Mouse (Mus musculus) embryo, embryonic 10.5 days (tissue): ENCODE results near the gene Slc37a1.

Source experiments
- DNase-seq: peaks from one replicate; pipeline ENCODE4 v3.0.0-alpha.2; 2015; ENCODE audit warnings: low spot score

Slc37a1 gene

DNA sequence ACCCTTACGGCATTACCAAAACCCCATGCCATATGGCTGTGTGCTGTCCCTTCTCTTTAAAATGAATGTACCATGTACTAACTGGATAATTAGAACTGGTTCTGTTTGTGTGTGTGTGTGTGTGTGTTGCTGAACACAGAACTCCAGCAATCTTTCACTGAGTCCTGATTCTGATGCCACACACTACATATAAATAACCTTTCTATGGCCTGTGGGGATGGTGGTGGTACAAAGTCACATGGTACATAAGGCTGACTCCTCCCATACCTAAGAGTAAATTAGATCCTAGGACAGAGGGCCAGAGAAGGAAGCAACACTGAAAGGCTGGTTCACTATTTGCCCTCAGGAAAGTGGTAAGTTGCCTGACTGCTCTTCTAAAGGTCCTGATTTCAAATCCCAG, at the start of gene Slc37a1:
TSS of gene Slc37a1 (plus strand) at position 301 of the 400 bp plus-strand sequence.
- no peak for DNase-seq

DNA sequence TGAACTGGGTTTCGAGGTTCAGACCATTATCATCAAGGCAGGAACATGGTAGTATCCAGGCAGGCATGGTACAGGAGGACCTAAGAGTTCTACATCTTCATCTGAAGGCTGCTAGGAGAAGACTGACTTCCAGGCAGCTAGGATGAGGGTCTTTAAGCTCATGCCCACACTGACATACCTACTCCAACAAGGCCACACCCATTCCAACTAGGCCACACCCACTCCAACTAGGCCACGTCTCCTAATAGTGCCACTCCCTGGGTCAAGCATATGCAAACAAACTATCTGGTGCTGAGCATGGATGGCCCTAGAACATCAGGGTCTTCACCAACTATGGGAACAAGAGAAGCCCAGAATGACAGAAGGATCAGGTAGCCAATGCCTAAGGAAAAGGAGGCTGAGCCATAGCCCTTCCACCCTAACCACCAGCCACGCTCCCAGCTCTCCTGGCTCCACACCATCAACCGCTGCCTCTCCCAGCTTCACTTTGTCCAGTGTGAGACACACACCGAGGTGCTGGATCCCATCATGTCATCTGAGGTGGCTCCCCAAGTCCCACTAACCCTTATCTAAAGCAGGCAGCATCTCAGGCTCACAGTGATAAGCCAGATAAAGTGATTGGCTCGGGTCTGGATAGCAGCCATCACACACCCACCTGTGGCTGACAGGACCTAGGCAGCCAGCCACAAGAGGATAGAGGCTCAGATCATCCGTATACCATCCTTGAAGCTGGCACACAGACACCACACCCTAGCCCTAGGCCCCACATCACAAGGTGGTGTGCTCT, 48.2 kb upstream of the Slc37a1 start:
- DNase-seq = no peak

DNA sequence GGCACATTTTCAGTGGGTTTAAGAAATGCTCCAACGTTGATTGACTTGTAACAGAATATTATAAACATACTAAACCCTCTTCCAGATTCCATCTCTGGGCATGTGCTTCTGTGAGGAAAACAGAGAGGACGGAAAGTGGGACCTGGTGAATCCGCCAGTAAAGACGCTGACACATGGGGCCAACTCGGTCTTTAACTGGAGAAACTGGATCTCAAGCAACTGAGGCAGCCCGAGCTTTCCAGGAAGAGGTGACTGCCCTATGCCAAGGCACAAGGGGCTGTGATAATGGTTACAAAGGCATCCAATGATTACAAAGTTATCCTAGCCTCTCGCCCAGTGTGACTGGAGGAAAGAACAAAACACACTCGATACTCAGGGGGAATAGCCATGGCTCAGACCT, 45.4 kb upstream of the Slc37a1 start:
- no peak for DNase-seq

DNA sequence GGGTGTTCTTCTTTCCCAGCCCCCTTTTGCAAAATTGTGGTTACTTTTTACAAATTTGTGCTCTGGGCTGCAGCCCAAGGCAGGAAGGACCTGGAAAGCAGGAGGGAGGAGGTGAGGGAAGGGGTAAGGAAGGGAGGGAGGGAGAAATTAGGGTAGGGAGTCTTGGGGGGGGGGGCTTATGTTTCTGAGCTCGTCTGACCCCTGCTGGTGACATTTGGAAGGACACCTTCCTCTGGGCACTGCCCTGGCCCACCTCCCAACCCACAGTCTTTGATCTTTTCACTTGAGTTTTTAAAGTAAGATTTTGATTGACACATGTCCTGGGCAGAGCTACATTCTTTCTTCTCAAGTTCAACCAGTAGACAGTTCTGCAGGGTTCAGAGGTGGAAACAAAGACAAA, 43.8 kb upstream of the Slc37a1 start:
- no peak for DNase-seq

- DNase-seq = no peak
These were observed 41.3 kb upstream of the Slc37a1 start for GRCm38 (mm10) chr17:31245321-31245720.

DNA sequence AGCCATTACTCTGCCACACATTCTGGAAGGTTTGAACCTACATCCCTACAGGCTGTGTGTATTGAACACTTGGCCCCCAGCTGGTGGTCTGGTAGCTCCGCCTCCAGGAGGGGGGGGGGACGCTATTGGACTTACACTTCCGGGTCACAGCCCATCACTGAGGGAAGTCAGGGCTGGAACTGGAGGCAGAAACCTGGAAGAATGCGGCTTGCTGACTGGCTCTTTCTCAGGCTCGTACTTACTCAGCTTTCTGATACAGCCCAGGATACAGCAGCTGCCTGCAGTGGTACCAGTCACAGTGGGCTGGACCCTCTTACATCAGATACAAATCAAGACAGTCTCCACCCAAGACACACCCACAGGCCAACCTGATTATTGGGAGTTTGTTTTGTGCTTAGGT, 39.4 kb upstream of the Slc37a1 start:
- no peak for DNase-seq

- no peak for DNase-seq
These were observed 32.6 kb upstream of the Slc37a1 start for GRCm38 (mm10) chr17:31253951-31254350.

DNA sequence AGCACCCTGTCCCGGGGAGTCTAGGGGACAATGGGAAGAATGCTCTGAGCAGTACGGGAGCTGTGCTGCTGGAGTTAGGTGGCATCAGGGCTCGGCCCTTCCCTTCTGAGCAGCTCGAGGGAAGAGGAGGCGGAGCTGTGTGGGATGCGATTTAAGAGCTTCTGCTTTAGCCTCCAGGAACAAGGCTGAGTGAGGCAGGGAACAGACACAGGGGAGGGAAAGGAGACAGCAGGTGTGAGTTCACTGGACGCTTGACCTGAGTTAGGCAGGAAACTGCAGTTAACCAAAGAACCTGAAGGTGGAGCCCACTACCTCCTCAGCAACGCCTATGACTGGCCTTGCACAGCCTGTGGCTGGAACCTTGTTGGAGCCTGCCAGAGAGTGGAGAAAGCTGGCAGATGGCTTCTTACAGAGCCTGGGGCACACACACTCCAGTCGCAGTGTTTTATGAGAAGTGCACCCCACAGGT, 32.1 kb upstream of the Slc37a1 start:
- peak; percentile 87 for DNase-seq

DNA sequence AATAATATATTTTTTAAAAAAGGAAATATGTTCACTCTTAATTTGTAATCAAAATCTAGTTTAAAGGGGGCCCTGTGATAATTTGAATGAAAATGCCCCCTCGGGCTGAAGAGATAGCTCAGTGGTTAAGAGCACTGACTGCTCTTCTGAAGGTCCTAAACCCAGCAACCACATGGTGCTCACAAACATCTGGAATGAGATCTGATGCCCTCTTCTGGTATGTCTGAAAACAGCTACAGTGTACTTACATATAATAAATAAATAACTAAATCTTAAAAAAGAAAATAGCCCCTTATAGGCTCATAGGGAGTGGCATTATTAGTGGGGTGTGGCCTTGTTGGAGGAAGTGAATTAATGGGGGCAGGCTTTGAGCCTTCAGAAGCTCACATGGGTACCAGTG, 29.4 kb upstream of the Slc37a1 start:
- DNase-seq = no peak

- DNase-seq = no peak
These were observed 28.7 kb upstream of the Slc37a1 start for GRCm38 (mm10) chr17:31257898-31258297.

DNA sequence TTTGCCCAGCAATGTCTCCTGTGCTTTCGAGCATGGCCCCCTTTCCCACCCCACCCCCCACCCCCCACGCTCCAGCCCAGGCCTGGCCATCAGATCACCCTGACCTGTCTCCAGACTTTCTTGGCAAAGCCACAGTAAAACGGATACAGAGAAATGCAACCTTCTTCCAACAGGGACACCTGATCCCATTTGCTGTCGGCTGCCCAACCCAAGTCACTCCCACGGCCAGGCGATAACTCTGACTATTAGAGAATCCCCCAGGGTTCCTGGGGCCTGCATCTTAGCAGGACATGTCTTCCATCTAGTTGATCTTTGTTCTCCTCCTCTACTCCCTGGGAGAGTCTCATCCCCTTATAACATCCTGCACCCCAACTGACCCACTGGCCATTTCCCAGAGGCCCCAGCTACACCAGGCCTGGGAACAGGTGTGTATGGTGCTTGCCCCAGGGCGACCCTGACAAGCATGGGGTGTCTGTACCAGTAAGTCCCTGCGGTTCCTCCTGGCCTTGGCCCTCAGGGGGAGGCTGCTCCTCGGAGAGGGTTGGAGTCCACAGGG, 28.2 kb upstream of the Slc37a1 start:
- DNase-seq = no peak

DNA sequence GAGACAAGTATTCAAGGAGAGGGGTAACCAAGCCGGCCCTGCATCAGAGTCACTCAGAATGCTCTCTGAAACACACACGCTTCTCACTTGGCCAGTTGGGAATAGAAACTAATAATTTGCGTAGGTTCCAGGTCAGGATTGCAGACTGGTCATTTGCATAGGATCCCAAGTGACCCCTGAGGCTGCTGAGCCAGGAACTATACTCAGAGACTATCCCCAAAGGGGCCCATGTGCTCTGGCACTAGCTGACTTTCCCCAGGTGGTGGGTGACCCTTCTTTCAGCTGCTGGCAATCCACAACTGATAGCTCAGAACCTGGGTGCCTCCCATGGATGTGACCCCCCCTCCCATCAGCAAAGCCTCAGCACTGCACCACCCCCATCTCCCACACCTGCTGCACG, 27.4 kb upstream of the Slc37a1 start:
- DNase-seq = no peak

GRCm38 (mm10) chr17:31259825-31260224, 26.8 kb upstream of the Slc37a1 start:
- DNase-seq = no peak

DNA sequence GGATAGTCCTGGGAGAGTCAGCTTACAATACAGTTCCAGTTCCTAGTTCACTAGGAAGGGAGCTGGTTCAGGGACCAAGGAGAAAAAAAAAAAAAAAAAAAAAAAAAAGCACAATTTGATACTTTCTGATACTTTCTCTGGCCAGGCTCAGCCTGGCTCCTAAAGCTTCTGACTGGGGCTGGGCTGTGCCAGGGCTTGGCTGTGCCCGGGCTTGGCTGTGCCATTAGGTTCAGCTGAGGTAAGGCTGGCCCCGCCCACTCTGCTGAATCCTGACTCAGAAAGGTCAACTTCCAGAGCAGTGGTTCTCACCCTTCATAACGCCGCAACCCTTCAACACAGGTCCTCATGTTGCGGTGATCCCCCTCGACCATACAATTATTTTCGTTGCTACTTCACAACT, 26.2 kb upstream of the Slc37a1 start:
- DNase-seq = no peak

GRCm38 (mm10) chr17:31261352-31261751, 25.2 kb upstream of the Slc37a1 start:
- no peak for DNase-seq

- DNase-seq = peak; percentile 38
These were observed 23.9 kb upstream of the Slc37a1 start for GRCm38 (mm10) chr17:31262715-31263114.

DNA sequence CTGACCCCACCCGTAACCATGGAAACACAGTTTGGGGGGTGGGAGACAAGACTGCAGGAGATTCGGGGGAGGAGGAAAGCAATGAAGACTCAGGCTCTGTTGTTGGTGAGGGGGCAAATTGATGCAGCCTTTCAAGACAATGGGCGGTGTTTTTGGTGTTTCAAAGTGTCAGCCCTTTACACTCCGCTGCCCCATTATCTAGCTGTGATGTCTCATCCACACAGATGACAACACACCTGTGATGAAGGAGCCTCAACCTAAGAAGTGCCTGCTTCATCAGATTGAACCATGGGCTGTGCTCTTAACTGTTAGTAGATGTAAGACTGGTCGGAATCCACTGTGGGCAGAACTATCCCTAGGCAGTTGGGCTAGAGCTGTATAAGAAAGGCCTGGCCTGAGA, 22.8 kb upstream of the Slc37a1 start:
- no peak for DNase-seq

DNA sequence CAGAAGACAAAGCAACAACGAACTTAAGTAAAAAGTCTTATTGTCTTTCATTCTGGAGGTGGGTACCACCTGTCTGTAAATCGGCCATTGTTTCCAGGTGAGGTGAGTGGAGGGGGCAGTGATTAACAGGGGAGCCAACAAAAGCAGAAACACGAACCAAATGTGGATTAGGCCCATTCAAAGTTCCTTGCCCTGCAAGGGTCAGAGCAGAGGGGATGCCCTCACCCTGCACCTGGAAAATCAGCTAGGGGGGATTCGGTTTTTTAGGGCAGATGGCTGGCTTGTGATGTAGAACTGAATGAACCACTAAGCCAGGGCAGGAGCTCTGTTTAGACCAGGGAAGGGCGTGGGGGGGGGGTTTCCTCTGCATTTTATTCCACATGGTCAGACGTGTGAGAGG, 22.2 kb upstream of the Slc37a1 start:
- DNase-seq = no peak

GRCm38 (mm10) chr17:31265171-31265572, 21.4 kb upstream of the Slc37a1 start:
- peak; percentile 38 for DNase-seq

GRCm38 (mm10) chr17:31265831-31266230, 20.8 kb upstream of the Slc37a1 start:
- DNase-seq = no peak

GRCm38 (mm10) chr17:31266321-31266950, 20.2 kb upstream of the Slc37a1 start:
- DNase-seq = no peak

DNA sequence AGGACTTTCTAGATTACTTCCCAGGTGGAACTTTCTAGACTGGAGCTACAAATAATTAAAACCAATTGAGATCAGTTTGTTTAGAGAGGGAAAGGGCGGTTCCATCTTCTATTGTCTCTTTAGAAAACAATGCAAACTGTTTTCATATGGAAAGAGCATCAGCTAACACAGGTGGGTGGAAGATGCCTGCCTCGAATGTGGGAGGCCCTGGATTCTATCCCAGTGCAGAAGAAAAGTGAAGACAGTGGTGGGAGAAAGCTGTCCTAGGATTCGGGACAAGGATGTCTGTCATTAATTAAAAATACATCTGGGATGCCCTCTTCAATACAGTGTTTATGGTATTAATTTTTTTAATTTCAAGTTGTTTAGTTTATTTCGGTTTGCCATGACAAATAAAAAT, 19.5 kb upstream of the Slc37a1 start:
- DNase-seq = no peak

DNA sequence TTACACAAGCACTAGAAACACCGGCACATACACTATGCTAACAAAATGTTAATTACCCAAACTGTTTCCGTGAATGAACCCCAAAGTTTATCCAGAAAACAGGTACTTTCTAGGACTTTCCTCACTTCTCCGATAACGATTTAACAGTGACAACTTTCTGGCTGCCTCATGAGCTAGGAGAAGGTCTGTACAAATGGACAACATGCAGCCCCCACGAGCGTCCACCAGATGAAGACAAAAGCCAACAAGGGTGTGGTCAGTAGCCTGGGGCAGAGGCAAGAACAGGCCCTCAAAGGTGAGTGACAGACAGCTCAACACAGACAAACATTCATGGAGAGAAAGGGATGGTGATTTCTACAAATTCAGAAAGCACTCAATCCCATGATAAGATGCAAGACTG, 19.0 kb upstream of the Slc37a1 start:
- DNase-seq = no peak
